Mouse (Mus musculus): Measurements from ENCODE around the gene Mlst8. TPM values are rescaled to one million over a fixed set of nuclear protein-coding genes. Genes with fewer than 3 reads are reported as not detected.
"Not testable (repeated sequence)": the region's sequence is repeated elsewhere in the genome, so short reads cannot be mapped to it uniquely, and the experiment has no call there.

The Mlst8 gene
- polyA plus RNA-seq, 1 experiment from 2014 or later = 26.0 TPM

DNA sequence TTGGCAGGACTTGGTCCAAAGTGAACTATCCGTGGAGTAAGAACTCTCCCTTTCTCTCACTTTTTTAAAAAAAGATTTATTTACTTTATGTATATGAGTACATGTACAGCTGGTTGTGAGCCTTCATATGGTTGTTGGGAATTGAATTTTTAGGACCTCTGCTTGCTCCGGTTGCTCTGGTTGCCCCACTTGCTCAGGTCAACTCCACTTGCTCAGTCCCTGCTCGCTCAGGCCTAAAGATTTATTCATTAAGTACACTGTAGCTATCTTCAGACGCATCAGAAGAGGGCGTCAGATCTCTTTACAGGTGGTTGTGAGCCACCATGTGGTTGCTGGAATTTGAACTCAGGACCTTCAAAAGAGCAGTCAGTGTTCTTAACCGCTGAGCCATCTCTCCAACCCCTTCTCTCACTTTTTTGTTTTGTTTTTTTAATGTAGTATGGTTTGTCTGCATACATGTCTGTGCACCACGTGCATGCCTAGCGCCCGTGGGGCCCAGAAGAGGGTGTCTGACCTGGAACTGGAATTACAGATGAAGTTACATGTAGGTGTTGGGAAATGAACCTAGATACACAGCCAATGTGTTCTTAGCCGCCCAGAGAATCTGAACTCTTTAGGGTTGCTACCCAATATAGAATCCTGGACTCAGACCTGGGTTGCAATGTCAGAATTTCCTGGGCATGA, 23.2 kb downstream of the Mlst8 start:
- Histone ChIP-seq H3K4me2 (ENCODE audit: low read depth, low read length) (peak overlapping the region; percentile 39; the same call in 1 of the 2 replicates), H3K4me3 (ENCODE audit: low read length) (peak overlapping the region; percentile 6; the same call in 1 of the 2 replicates), H3K27ac (ENCODE audit: low read length) (0 out of 2 replicates have a peak overlapping the region, but pooled peaks have one; percentile 23)
- not testable (repeated sequence) for H3K9ac ChIP-seq (ENCODE audit: low read depth, low read length); H3K9me3 ChIP-seq (ENCODE audit: control insufficient read depth, low read length); H3K36me3 ChIP-seq (ENCODE audit: control insufficient read depth, insufficient read depth, low read length); H3K4me1 ChIP-seq (ENCODE audit: control insufficient read depth, insufficient read depth, low read length); H3K27me3 ChIP-seq (replicated peaks; ENCODE audit: control insufficient read depth, insufficient read depth, low read length)
- 49% methylated on average over 10 of the region's 10 CpGs for WGBS
- peak; percentile 32 for ATAC-seq

DNA sequence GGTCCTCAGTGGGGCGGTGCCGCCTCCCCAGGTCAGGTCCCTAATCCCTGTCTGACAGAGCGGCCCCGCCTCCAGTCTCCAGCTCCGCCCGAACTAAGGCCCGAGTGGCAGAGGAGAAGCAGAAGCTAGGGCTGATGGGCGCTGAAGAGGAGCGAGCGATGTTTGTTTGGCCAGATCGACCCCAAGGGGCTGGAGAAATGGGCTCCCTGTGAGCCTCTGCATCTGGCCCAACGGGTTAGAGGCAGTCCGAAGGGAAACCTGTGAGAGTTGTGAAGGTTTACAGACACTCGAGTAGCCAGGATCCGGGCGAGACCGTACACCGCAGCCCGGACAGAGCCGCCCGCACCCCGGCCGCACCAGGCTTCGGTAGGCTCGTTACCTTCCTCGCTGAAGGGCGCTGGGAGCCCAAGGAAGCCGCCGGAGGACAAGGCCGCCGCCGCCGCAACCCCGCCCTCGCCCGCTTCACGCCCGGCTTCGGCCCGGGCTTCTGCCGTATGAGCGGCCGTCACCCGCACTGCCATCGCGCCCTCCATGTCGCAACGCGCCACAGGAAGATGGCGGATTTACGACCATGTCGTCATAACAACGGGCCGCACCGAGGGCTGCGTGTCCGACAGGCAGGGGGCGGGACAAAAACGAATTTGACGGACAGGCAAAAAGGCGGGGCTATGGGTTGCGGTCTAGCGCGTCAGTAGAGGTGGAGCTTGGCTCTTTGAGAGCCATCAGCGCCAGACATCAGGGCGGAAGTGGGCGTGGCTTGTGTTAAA, 23.9 kb downstream of the Mlst8 start:
- Histone ChIP-seq H3K27ac (ENCODE audit: low read length) (peak overlapping the region; percentile 97), H3K27me3 (replicated peaks; ENCODE audit: control insufficient read depth, insufficient read depth, low read length) (no peaks in the 10 kb centered on the region), H3K4me2 (ENCODE audit: low read depth, low read length) (peak overlapping the region; percentile 77), H3K4me1 (ENCODE audit: control insufficient read depth, insufficient read depth, low read length) (peaks cover 10% of the 10 kb centered on the region; the same call in 1 of the 2 replicates), H3K9me3 (ENCODE audit: control insufficient read depth, low read length) (no peaks in the 10 kb centered on the region), H3K9ac (ENCODE audit: low read depth, low read length) (peak overlapping the region; percentile 90), H3K36me3 (ENCODE audit: control insufficient read depth, insufficient read depth, low read length) (no peaks in the 10 kb centered on the region), H3K4me3 (ENCODE audit: low read length) (peak overlapping the region; percentile 78)
- WGBS = under 1% methylated on average over 67 of the region's 67 CpGs
- peak; percentile 95 for ATAC-seq

DNA sequence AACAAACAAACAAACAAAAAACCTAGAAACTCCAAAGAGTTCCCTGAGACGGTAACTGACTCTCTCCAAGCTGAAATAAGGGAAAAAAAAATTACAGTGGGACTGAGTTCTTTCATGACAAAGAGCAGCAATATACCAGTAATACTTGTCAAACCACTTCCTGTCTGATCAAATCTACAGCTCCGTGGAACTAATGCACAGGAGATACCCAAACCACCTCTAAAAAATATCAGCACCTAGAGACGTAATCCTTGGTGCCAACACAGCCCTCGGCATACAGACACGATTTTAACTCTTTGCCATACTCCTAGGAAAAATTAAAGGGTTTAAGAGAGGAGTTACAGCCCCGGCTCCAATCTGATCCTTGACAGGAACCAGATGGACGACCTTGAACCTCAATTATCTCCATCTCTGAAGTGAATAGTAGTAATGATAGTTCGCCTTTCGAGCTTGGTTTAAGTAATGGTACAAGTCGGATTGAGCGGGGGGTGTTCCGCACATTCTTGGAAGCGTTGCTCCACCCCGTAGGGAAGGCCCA, 24.6 kb downstream of the Mlst8 start:
- peaks cover 10% of the 10 kb centered on the region; the same call in 1 of the 2 replicates for H3K4me1 ChIP-seq (ENCODE audit: control insufficient read depth, insufficient read depth, low read length)
- H3K9me3 ChIP-seq (ENCODE audit: control insufficient read depth, low read length) = no peaks in the 10 kb centered on the region
- H3K27me3 ChIP-seq (replicated peaks; ENCODE audit: control insufficient read depth, insufficient read depth, low read length) = no peaks in the 10 kb centered on the region
- 2% methylated on average over 14 of the region's 14 CpGs for WGBS
- H3K27ac ChIP-seq (ENCODE audit: low read length) = peak overlapping the region; percentile 97
- peak overlapping the region; percentile 90 for H3K9ac ChIP-seq (ENCODE audit: low read depth, low read length)
- peak overlapping the region; percentile 78 for H3K4me3 ChIP-seq (ENCODE audit: low read length)
- ATAC-seq = peak; percentile 6; the same call in 1 of the 2 replicates
- no peaks in the 10 kb centered on the region for H3K36me3 ChIP-seq (ENCODE audit: control insufficient read depth, insufficient read depth, low read length)
- H3K4me2 ChIP-seq (ENCODE audit: low read depth, low read length) = peak overlapping the region; percentile 77

DNA sequence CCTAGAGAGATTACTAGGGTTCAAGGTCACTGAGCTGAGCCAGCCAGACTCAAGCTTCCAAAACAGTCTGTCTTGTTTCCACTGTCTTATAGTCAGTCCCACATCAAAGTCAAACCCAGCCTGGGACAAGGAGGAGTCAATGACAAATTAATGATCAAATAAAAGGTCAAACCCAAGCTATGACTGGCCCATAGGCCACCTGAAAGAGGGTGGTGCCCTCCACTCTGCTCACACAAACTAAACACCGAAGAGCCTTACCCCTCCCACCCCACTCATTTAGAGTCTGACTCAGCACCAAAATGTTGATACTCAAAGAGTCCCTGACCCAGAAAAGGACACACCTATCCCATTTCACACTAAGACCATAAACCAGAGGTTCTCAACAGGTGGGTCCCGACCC, 25.5 kb downstream of the Mlst8 start:
- no peaks in the 10 kb centered on the region for H3K9me3 ChIP-seq (ENCODE audit: control insufficient read depth, low read length)
- H3K27me3 ChIP-seq (replicated peaks; ENCODE audit: control insufficient read depth, insufficient read depth, low read length) = no peaks in the 10 kb centered on the region
- peaks cover 10% of the 10 kb centered on the region; the same call in 1 of the 2 replicates for H3K4me1 ChIP-seq (ENCODE audit: control insufficient read depth, insufficient read depth, low read length)
- no peak overlapping the region for H3K4me3 ChIP-seq (ENCODE audit: low read length)
- 76% methylated on average over 2 of the region's 2 CpGs for WGBS
- no peak overlapping the region; the same call in 1 of the 2 replicates for H3K27ac ChIP-seq (ENCODE audit: low read length)
- no peak overlapping the region for H3K4me2 ChIP-seq (ENCODE audit: low read depth, low read length)
- 0 out of 2 replicates have a peak, but pooled peaks cover 3% of the 10 kb centered on the region for H3K36me3 ChIP-seq (ENCODE audit: control insufficient read depth, insufficient read depth, low read length)
- H3K9ac ChIP-seq (ENCODE audit: low read depth, low read length) = no peak overlapping the region
- ATAC-seq = no peak

DNA sequence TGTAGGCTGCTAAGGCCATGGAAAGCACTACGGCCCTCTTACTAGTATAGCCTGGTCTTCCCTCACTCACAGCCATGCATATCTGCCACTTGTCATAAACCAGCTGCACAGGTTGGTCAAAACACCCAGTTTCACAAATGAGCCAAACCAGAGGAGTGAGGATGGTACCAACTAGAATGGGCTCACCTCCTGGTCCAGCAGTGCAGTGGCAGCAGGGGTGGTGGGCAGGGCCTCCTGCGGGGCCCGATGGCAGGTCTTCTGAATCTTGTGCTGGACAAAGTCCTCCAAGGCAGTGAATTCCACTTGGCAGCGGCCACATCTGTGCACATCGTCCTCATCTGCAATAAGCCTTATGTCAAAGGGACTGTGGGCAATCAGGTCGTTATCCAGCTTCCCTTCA, 27.7 kb downstream of the Mlst8 start:
- no peak for ATAC-seq
- H3K9ac ChIP-seq (ENCODE audit: low read depth, low read length) = no peak overlapping the region
- H3K4me2 ChIP-seq (ENCODE audit: low read depth, low read length) = no peak overlapping the region
- peaks cover 10% of the 10 kb centered on the region; the same call in 1 of the 2 replicates for H3K4me1 ChIP-seq (ENCODE audit: control insufficient read depth, insufficient read depth, low read length)
- H3K27ac ChIP-seq (ENCODE audit: low read length) = no peak overlapping the region
- H3K36me3 ChIP-seq (ENCODE audit: control insufficient read depth, insufficient read depth, low read length) = peaks cover 11% of the 10 kb centered on the region
- no peak overlapping the region for H3K4me3 ChIP-seq (ENCODE audit: low read length)
- H3K27me3 ChIP-seq (replicated peaks; ENCODE audit: control insufficient read depth, insufficient read depth, low read length) = no peaks in the 10 kb centered on the region
- H3K9me3 ChIP-seq (ENCODE audit: control insufficient read depth, low read length) = no peaks in the 10 kb centered on the region
- WGBS = 90% methylated on average over 6 of the region's 6 CpGs

DNA sequence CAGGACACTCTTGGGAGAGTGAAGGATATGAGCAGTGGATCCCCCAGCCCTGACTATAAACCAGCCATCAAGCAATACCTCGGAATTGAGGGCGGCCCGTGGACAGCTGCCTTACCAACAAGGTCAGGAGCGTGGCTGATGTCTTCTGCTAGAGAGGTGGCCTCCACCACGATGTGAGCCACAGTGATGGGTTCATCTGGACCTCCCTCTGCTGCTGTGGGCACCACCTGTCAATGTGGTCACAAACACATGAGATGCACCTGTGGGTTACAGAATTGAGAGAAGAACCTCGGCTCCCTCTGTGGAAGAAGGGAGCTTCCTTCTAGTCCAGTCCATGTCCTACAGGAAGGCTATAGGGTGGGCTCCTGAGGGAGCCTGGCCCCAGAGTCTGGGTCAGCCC, 29.4 kb downstream of the Mlst8 start:
- no peaks in the 10 kb centered on the region for H3K27me3 ChIP-seq (replicated peaks; ENCODE audit: control insufficient read depth, insufficient read depth, low read length)
- no peak overlapping the region for H3K4me2 ChIP-seq (ENCODE audit: low read depth, low read length)
- no peak for ATAC-seq
- peaks cover 7% of the 10 kb centered on the region; the same call in 1 of the 2 replicates for H3K4me1 ChIP-seq (ENCODE audit: control insufficient read depth, insufficient read depth, low read length)
- H3K9me3 ChIP-seq (ENCODE audit: control insufficient read depth, low read length) = no peaks in the 10 kb centered on the region
- no peak overlapping the region for H3K27ac ChIP-seq (ENCODE audit: low read length)
- no peak overlapping the region for H3K9ac ChIP-seq (ENCODE audit: low read depth, low read length)
- 88% methylated on average over 6 of the region's 6 CpGs for WGBS
- H3K36me3 ChIP-seq (ENCODE audit: control insufficient read depth, insufficient read depth, low read length) = peaks cover 20% of the 10 kb centered on the region
- H3K4me3 ChIP-seq (ENCODE audit: low read length) = no peak overlapping the region

DNA sequence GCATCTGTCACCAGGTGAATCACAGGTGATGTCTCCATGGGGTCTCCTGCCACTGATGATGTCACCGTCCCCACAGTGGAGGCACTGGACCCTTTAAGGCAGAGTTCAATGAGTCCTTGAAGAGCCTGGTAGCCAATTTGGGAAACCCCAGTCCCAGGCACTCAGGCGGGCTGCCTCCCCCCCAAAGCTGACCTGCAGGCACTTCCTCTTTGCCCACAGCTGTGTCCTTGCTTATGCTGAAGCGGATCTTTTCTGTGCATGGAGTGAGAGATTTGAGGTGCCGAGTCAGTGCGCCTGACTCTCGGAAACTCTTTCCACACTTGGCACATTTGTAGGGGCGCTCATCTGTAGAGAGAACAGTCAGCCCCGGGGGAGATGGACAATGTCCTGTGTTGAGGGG, 32.3 kb downstream of the Mlst8 start:
- Histone ChIP-seq H3K4me3 (ENCODE audit: low read length) (no peak overlapping the region), H3K27me3 (replicated peaks; ENCODE audit: control insufficient read depth, insufficient read depth, low read length) (no peaks in the 10 kb centered on the region), H3K4me2 (ENCODE audit: low read depth, low read length) (no peak overlapping the region), H3K27ac (ENCODE audit: low read length) (no peak overlapping the region), H3K9me3 (ENCODE audit: control insufficient read depth, low read length) (no peaks in the 10 kb centered on the region), H3K9ac (ENCODE audit: low read depth, low read length) (no peak overlapping the region), H3K36me3 (ENCODE audit: control insufficient read depth, insufficient read depth, low read length) (peaks cover 30% of the 10 kb centered on the region), H3K4me1 (ENCODE audit: control insufficient read depth, insufficient read depth, low read length) (no peaks in the 10 kb centered on the region)
- no peak for ATAC-seq
- 93% methylated on average over 8 of the region's 8 CpGs for WGBS

DNA sequence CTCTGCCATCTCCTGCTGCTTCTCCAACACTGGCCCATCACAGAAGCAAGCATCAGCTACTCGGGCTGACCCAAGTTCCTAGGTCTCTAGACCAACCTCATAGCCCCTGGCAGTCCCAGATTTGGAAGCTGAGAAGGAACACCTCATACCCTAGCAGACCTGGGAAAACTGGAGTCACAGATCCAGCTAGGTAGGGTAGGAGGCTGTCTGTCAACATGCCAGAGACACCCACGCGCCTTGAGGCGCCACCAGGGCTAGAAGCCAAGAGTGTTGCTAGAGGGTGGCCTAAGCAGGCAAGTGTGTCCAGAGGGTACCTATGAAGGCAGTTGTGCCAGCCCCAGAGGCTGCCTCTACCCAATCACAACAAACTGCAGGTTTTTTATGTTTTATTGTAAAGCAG, 35.5 kb downstream of the Mlst8 start:
- no peak overlapping the region for H3K4me3 ChIP-seq (ENCODE audit: low read length)
- no peak overlapping the region for H3K4me2 ChIP-seq (ENCODE audit: low read depth, low read length)
- ATAC-seq = no peak
- no peaks in the 10 kb centered on the region for H3K4me1 ChIP-seq (ENCODE audit: control insufficient read depth, insufficient read depth, low read length)
- WGBS = 88% methylated on average over 4 of the region's 4 CpGs
- no peak overlapping the region for H3K9ac ChIP-seq (ENCODE audit: low read depth, low read length)
- H3K9me3 ChIP-seq (ENCODE audit: control insufficient read depth, low read length) = no peaks in the 10 kb centered on the region
- peaks cover 37% of the 10 kb centered on the region for H3K36me3 ChIP-seq (ENCODE audit: control insufficient read depth, insufficient read depth, low read length)
- H3K27me3 ChIP-seq (replicated peaks; ENCODE audit: control insufficient read depth, insufficient read depth, low read length) = no peaks in the 10 kb centered on the region
- H3K27ac ChIP-seq (ENCODE audit: low read length) = no peak overlapping the region

DNA sequence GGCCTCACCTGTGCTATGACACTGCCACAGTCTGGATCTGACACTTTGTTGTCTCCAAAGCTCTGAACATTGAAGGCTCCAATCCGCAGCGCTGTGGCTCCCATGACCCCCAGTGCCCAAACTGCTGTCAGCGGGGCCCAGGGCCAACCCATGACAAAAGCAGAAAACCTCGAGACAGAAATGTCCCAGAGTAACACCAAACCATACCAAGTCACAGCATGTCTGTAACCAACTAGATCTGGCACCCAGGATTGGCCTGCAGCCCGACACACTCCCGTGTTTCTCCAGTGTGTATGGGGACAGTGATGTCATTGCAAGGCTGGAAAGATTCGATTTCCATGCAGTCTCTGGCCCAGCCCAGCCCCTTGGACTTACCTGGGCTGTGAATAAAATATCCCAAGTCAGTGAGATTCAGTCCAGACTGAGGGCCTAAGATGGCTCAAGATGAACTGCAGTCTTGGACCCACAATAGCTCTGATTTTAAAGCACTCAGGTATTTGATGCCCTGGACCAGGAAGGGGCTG, 36.2 kb downstream of the Mlst8 start, which contains the start of gene Dnase1l2:
Dnase1l2 (minus strand) TSS at position 474 of the 524 bp plus-strand sequence.
- Histone ChIP-seq H3K4me1 (ENCODE audit: control insufficient read depth, insufficient read depth, low read length) (no peaks in the 10 kb centered on the region), H3K4me3 (ENCODE audit: low read length) (no peak within 1 kb of the TSS), H3K4me2 (ENCODE audit: low read depth, low read length) (no peak within 1 kb of the TSS), H3K27ac (ENCODE audit: low read length) (no peak within 1 kb of the TSS), H3K27me3 (replicated peaks; ENCODE audit: control insufficient read depth, insufficient read depth, low read length) (no peaks in the 10 kb centered on the region), H3K9me3 (ENCODE audit: control insufficient read depth, low read length) (no peaks in the 10 kb centered on the region), H3K36me3 (ENCODE audit: control insufficient read depth, insufficient read depth, low read length) (peaks cover 37% of the 10 kb centered on the region), H3K9ac (ENCODE audit: low read depth, low read length) (no peak within 1 kb of the TSS)
- ATAC-seq = no peak
- WGBS = 81% methylated on average over 7 of the region's 7 CpGs
